Mouse (Mus musculus) cerebellum, adult (tissue): ENCODE measurements around the gene Cnr2.

Source experiments
- ATAC-seq: cut with Nextera tagmentation; 2 replicates; pipeline ENCODE4 v1.9.2; 2017; ENCODE audit warnings: mild to moderate bottlenecking, moderate library complexity, mixed read lengths; ENCODE audit not compliant: insufficient number of reproducible peaks, low FRiP score, low TSS enrichment

Cnr2 gene

DNA sequence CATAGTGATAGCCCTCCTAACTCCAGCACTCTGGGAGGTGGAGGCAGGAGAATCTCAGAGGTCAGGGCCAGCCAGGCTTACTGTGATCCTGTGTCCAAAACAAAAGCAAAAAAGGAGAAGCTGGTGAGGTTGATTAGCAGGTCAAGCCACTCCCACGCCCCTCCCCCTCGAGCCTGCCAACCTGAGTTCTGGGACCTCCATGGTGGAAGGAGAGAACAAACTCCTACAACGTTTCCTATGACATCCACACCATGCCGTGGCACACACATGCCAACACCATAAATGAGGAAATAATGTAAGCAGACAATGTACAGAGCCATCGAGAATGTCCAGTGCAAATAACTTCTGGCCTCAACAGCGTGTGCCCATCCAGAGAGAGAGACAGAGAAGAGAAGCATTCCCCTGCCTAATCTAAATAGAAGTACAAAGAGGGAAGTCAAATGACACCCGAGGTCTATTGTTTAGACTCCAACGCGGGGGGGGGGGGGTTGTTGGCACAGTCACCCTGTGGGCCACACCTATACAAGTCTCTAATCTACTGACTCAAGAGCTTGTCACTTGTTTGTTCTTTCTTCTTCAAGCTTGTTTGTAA lies 19.1 kb upstream of the Cnr2 start:
- ATAC-seq: no peak

DNA sequence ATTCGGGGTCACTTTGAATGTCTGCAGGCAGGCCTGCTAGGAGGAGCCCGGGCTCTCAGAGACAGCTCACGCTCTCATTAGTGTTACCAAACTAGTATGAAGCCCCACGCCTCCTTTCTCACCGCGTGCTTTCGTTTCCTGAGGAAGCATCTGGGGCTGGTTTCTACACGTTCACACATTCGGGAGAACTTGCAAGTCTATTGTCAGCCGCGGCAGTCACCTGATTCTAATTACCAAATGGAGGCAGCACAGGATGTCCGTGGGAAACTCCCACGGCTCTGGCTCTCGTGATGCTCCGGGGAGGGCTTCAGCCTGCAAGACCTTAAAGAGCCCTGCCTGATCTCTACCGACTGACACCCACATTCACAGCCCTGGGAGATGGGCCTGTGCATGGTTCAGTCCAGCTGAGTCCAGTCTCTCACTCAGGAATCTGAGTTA lies 18.6 kb upstream of the Cnr2 start:
- ATAC-seq: no peak

DNA sequence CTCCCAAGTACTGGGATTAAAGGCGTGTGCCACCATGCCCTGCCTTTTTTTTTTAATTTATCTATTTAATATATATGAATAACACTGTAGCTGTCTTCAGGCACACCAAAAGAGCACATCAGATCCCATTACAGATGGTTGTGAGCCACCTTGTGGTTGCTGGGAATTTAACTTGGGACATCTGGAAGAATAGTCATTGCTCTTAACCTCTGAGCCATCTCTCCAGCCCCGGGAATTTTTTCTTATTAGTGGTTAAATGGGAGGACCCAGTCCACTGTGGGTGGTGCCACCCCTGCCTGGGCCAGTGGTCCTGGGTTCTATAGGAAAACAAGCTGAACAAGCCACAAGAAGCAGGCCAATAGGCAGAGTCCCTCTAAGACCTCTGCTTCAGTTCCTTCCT lies 17.5 kb upstream of the Cnr2 start:
- ATAC-seq: no peak

DNA sequence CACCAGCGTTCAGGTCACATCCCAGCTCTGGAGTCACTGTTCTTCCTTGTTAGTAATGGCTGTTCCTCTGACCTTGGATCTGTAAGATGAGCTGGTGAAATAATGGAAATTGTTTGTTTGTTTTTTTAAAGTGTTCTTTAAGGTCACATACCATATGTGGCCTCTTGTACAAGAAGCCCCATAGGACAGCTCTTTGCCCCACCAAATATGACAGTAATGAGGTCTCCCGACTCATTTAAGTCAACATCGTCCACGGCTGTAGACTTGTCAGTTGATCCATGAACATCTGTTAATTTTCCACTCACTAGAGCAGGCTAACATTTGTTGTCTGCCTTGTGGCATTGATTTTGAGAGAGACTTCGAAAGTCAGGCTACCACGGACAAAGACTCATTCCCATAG lies 16.2 kb upstream of the Cnr2 start:
- no peak for ATAC-seq

DNA sequence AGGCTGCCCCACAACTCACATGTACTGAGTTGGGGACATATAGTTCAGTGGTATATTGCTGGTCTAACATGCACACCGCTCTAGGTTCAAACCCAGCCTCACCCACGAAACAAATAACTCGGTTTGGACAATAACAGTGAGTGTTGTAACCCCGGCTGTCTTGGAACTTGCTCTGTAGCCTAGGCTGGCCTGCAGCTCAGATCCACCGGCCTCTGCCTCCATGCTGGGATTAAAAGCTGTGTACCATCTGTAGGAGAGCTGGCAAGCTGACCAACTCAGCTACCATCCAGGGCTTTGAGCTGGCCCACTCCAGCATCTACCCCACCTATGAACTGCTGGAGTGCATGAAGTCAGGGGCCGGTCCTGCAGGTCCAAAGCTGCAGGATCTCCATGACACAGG lies 15.2 kb upstream of the Cnr2 start:
- ATAC-seq: no peak

DNA sequence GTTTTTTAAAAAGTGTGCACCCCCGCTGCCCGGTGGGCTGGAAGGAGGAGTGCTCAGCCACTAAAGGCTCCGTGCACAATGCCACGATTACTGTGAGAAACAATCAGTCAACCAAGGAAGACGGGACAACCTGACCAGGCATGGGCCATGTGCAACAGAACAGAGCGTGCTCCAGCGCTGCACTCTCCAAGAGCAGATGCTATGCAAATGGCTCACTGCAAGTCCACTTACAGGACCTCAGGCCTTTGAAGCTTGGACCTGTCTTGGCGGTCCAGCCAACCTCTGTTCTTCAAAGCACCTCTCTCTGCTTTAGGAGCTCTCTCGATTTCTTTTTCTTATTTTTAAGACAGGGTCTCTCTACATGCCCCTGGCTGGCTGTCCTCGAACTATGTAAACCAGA lies 14.6 kb upstream of the Cnr2 start:
- ATAC-seq: no peak

DNA sequence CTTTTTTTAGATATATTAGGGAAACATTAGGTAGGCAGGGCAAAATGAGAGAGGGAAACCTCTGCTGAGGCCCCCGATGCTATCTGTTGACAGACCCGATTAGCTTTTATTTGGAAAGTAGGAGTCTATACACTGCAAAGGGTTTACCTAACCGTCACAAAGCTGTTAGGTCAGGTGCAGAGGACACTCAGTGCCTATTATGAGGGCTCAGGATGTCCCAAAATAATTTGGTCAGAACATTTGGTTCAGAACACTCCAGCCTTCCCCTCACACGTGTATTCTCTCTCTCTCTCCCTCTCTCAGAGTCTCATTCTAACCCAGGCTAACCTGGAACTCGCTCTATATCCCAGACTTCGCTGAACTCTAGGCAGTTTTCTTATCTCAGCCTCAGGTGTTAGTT lies 13.2 kb upstream of the Cnr2 start:
- no peak for ATAC-seq

DNA sequence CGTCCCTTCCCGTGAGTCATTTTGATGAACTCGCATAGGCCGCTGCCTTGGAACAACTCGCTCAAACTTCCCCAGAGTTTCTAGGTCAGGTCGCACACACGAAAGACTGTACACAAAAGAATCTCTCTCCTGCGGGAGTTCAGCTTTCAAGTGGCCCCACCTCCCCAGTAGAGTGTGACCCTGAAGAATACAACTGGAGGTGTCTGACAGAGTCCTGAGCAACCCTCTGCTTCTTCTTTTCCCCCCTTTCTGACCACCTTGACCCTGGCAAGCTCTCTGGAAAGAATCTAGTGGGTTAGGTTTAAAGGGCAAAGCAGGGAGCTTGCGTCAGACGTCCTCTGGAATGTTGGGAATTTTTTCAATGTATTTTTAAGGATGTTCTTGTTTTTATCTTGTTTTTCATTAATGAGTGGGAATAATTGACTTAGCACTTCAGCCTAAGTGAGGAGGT lies 11.8 kb upstream of the Cnr2 start:
- ATAC-seq: no peak

DNA sequence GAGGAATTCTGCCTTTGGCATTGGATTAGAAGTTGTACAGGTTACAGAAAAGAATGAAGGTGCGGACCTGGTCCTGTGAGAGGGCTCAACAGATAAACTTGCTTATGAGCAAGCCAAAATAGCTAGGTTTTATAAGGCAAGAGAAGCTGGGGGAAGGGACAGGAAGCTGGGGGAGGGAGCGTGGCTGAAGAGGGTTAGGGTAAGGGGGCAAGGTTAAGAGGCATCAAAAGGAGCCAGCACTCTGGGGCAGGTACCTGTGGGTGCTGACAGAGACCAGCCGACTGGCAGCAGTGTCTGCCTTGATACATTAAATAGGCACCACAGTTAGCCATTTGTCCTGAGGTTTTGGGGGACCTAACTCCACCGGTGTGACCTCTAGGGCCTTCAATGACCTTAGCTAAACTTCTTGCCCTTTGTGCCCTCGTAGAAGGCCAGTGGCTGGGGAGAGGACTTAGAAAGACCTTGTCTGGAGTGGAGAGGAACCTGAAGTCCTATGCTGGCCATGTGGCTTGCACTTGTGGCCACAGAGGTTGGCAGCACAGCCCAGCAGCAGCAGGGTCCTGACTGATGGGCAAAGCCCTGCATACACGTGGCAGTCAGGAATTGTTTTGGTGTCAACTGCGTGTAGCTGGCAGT lies 11.2 kb upstream of the Cnr2 start:
- no peak for ATAC-seq

DNA sequence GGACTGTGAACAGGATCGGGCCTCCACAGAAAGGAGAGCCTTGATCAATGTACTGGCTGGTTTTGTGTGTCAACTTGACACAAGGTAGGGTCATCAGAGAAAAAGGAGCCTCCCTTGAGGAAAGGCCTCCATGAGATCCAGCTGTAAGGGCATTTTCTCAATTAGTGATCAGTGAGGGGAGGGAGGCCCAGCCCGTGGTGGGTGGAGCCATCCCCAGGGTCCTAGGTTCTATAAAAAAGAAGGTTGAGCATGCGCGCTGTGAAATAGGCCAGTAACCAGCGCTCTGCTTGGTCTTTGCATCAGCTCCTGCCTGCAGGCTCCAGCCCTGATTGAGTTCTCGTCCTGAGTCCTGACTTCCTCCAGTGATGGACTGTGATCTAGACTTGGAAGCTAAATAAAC lies 10.7 kb upstream of the Cnr2 start:
- no peak for ATAC-seq

DNA sequence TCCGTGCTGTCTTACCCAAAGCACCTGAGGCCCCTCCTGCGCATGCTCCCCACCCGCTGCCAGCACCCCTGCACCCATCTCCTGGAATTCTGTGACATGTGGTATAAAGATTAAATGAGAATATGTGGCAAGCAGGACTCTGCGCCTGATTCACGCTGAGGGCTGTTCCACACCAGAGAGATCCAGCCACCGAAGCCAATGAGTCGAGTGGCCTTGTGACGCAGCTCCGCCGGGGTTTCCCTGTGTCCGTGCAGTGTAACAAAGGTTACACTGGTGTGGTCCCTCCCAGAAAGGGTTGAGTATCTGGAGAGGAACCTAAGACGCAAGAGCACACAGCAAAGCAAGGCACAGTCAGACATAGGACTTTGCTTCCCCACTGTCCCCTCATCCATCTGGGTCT lies 9.5 kb upstream of the Cnr2 start:
- no peak for ATAC-seq

DNA sequence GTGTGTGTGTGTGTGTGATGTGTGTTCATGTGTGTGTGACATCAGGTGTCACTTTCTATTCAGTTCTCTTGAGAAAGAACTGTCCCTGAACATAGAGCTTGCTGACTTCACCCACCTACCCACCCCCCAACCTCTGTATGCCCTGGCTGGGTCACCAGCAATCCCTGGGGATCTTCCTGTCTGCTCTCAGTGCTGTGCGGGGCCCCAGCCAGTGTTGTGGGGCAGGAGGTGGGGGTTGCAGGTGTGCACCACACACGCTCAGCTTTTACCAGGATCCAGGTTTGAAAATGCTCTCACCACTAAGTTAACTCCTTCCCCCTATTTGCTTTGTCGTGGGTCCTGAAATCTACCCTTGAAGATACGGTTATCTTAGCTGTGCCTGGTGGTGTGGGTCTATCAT lies 9.0 kb upstream of the Cnr2 start:
- no peak for ATAC-seq

DNA sequence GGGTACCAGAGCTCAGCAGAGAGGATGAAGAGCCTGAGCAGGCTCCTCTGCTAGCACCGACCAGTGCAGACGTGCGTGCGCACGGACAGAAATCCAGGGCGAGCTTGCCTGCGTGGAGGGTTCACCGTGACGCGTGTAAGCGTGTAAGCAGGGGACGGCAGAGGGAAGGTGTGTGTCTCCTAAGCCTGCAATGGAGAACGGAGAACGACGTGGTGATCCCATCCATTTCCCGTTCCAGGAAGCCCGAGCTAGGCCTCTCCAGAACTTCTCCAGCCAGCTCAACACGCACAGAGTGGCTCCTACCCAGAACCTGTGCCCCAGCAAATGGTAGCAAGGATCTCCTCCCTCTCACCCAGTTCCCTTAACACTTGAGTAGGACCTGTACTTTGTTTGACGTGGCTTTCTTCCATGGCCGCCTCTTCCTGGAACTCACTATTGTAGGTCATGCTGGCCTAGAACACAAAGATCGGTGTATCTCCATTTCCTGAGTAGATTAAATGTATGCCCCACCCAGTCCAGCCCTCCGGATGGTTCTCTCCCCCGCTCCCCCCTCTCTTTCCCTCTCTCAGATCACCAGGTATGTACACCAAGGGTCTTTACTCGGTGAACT lies 6.6 kb upstream of the Cnr2 start:
- no peak for ATAC-seq

DNA sequence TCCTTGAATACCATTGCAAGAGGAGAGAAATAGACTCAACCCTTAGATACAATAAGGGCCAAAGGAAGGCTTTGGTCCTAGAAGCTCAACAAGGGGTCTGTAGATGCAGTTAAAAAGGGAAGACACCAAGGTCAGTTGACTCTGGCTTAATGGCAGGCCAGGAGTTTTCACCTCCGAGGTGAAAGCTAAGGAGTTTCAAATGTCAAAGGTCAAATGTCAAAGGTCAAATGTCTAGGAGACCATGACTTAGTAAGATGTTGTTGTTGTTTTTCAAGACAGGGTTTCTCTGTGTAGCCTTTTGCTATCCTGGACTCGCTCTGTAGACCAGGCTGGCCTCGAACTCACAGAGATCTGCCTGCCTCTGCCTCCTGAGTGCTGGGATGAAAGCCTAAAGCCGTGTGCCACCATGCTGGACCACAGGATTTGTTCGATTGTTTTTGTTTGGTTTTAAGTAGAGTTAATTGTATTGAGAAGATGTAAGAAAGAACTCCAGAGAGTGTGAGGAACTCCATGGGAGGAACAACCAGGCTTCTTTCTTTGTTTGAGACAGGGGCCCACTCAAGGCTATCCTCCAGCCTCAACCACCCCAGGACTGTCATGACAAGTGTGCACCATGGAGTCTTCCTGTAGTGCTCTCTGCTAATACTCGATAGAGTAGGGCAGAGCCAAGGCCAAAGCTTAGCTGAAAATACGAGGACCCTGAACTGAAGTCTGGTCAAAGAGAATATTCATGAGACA lies 5.9 kb upstream of the Cnr2 start:
- no peak for ATAC-seq

DNA sequence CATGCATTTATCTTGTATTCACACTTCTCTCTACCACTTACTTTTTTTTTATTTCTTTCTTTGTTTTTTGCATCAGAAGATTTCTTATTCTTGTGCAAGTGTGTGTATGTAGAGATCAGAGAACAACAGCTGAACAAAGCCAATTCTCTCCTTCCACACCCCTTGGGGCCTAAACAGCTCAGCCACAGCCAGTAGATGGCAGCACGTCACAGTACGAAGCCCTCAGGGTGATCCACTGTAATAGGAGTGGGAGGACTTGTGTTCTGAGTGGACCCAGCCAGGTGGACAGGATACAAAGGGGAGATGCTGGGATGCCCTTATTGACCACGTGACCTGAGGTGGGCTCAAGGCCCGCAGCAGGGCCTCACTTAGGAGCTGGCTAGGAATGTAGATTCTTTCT lies 5.3 kb upstream of the Cnr2 start:
- no peak; the same call in 1 of the 2 replicates for ATAC-seq

DNA sequence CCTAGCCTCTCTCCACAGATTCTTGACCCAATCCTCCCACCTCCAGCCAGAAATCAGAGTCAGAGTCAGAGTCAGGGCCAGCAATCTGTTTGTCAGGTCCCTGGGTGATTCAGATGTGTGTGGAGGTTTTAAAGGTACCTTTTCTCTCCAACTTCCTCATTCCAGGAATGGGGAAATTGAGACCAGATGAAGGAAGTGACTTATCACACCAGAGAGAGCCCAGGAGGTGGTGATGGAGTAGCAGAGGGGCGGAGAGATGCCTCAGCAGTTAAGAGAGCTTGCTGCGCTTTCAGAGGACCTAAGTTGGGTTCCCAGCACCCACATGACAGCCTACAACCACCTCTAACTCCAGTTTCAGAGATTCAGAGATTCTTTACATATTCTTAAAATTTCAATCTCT lies 3.7 kb upstream of the Cnr2 start:
- ATAC-seq: no peak

DNA sequence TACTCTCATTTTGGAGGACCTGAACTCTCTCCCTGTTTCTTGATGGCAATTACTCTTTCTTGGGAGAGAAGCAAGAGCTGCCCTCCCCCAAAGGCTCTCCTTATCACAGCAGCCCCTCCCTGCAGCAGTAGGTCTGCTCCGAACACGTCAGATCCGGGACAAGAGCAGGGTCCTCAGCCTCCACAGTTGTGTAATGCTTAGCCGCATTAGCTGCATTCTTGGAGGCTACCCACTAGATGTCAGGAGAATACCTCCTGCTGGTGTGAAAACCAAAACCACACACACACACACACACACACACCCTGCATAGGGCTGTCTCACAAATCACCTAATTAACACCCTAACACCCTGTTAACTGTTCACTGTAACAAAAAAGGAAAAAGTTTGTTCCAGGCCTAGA lies 2.3 kb upstream of the Cnr2 start:
- ATAC-seq: no peak

DNA sequence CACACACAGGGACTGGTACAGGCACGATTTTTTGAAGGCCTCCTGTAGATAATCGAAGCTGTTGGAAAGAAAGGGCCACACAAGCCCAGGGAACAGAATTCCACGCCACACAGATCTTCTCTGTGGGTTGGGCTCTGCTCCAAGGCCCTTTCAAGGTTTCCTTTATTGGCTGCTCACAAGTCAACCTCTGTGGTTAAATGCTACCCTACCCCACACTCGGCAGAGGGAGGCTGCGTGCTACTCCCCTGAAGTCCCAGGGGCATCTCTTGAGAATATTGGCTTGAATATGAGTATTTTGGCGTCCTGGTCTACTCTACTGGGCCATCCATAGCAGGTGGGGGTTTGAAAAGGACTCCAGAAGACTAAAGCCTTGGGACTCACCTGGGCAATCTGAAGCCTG lies 963 bp downstream of the Cnr2 start:
- no peak for ATAC-seq

DNA sequence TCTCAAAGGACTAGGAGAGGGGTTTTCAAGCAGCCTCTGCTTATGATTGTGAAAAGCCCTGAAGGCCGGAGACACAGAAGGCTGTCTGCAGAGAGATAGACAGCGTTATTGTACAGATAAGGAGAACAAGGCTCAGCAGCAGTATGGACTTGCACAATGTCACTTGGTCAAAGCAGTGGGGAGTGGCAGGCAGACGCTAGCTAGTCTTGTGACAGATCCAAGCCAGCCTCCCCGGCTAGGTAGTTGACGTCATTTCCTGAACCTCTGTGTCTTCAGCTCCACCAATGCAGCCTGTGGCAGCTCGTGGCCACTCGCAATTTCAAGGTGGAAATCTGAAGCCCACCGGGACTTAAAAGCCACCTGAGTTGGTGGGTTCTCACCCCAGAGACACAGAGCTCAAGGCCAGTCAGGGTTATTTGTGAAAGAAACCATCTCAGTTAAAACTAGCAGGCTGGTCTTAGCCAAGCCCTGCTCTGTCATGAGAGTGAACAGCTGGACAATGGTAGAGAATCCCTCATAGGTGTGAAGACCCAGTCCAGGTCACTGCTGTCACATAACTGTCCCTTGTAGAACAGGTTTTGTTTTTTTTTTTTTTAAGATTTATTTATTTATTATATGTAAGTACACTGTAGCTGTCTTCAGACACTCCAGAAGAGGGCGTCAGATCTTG lies 3.3 kb downstream of the Cnr2 start:
- ATAC-seq: no peak

DNA sequence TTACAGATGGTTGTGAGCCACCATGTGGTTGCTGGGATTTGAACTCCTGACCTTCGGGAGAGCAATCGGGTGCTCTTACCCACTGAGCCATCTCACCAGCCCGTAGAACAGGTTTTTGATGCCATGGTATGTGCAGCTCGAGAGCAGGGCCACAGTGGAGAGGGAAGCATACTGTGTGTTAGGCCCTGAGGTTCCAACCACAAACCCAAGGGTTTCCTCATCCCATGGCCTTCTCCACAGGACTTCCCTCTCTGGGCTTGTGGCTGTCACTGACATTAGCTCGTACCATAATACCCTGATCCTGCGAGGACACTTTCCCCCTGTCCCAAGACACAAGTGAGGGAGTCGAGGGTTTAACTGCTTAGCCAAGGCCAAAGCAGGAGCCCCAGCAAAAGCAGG lies 3.9 kb downstream of the Cnr2 start:
- ATAC-seq: no peak

DNA sequence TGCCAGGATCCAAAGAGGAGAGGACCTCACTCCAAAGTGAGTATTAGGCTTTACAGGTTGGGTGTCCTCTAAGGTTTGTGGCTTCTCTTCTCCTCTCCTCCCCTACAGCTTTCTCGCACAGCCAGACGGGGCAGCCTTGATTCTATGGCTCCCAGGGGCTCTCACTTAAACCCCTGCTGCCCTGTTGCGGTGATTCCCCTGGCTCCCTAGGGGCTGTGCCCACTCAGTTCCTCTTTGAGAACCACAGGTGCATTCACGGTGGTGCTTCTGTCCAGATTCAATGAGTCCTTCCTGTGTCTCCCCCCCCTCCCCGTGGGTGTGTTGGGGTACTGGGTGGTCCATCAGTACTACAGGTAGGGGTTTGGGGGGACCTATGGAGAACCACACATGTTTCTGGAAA lies 4.8 kb downstream of the Cnr2 start:
- ATAC-seq: no peak
